Mouse (Mus musculus): ENCODE measurements at regions not wholly inside any gene's neighbourhood (a gene's known extent, or its start where the extent isn't known, plus 50 kb on each side); places are given as distances from the start of the nearest gene placed in this dataset.

DNA sequence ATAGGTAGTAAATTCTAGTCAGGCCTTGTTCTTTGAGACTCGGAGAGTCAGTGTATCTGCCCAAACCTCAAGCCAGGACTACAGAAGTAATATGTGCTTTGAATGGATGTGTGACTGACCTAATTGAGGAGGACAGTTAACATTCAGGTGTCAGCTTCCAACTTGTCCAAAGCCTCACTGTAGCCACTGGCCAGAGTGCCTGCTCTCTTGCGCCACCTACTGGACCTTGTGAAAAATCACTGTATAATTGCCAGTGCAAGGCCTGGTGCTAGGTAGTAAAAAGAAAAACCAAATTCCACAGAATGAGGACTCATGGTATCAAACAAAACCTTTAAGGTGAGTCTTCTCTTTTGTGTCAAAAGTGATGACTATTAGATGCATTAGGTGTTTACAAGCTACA, 933.6 kb upstream of the Lrrc6 start:
- DNase-seq, result peak; percentile 84

GRCm38 (mm10) chr15:67423922-67424321, 923.2 kb upstream of the Lrrc6 start:
- peak; percentile 39 for DNase-seq

DNA sequence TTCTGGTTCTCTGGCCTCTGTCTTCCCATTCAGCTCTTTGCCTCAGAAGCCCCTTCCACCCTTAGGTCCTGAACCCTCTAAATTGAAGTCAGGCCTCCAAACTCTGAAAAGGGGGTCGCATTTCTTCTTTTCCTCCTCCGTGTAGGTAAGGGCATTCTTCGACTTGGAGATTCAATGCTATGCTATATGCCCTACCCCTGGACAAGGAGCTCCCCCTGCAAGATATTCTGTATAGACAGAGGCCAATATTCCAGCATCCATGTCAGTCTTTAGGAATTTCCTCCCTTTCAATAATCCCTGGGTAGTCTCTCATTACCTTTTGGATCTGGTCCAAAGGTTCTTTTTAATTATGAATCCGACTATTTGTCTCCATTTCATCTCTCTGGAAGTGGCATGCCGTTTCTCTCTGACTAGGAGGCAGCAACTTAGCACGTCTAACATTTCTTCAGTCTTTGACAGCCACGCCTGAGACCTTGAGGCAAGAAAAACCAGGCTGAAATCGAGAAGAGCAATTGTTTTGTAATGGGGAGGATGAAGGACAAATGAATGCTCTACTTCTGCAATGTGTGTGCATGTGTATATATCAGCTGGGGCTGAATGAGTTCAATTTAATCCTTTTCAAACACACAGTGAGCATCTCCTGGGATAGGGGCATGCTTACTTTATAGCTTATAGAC, 921.7 kb upstream of the Lrrc6 start:
- peak; percentile 14 for DNase-seq

DNA sequence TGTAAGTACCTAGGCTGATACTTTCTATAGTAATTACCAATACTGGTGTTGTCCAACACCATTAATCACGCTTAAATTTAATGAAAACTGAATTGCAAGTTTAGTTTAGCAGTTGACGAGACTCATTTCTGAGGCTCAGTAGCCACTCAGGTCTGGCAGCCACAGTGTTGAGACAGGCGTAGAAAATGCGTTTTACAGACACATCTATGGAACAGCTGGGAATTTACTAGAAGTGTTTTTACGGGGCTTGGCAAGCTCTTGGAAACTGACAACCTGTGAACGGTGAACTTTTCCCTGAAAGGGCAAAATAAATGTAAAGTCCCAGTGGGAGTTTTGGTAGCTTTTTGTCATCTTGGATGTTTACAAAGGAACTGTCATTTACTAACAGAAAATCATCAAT, 920.1 kb upstream of the Lrrc6 start:
- DNase-seq, result no peak

- DNase-seq, result no peak
These were observed 919.0 kb upstream of the Lrrc6 start for GRCm38 (mm10) chr15:67419733-67420132.

DNA sequence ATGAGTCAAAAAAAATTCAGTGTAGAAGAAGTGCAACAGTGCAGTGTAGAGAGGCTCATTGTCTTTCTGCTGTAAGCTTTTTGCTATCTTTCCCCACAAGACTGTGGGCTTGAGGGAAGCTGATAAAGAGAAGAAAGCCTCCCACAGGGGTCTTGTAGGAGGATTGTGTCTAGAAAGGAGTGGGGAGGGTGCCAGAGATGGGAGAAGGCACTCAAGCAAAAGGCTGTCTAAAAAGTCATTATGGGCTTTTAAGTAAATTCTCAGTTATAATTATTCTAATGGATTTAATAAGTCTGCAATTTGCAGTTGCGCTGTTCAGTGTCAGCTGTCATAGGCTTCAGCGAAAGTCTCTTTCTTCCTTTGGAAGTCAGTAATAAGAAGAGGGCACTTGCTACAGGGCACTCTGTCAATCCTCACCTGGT, 917.0 kb upstream of the Lrrc6 start:
- DNase-seq, result no peak

DNA sequence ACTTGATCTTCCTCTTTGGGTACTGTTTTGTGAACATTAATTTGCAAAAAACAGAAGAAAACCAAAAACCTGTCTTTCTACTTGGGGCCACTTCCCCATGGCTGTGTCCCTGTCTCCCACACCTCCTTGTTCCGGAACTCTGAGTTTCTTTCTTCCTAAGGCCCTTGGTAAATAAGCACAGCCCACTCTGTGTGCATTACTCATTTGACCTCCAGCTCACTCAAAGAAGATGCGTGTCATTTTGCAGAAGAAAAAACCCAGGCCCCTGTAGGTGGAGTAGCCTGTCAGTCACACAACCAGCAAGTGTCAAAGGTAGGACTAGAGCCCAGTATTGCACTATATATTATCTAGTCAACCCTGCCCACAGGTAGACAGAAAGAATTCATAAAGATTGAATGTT, 915.1 kb upstream of the Lrrc6 start:
- DNase-seq, result no peak

GRCm38 (mm10) chr15:67414371-67414930, 913.7 kb upstream of the Lrrc6 start:
- no peak for DNase-seq

GRCm38 (mm10) chr15:67413581-67413980, 912.9 kb upstream of the Lrrc6 start:
- no peak for DNase-seq

DNA sequence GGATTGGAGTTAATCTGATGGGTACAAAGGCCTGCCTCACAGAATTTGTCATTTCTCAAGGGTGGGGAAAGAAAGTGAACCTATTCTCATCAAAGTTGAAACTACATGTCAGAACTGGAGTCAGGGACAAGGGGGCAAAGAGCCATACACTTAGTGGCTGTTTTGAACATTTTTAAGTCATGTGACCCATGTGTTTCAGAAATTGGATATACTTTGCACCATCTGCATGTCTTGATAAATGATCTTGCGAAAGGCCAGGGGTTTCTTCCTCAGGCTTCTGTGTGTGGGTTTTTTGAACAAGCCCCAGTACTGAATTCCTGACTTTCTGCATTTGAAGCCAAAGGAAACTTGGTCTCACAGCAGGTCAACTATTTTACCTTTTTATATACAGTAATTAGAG, 911.7 kb upstream of the Lrrc6 start:
- DNase-seq, result no peak

DNA sequence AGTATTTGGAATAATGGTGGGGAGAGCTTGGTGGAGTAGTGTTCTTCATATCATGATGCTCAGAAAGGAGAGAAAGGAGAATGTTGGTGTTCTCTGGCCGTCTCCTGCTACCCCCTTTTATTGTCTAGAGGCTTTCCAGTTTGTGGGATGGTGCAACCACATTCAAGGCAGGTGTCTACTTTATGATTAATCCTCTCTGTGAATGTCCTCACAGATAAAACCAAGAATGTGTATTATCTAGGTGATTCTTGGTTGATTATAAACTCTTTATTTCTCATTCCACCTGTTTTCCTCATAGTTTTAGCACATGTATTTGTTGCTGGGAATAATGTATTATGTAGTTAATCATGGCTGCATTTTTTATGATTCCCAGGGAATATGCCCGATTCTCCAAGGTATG, 910.9 kb upstream of the Lrrc6 start:
- no peak for DNase-seq

DNA sequence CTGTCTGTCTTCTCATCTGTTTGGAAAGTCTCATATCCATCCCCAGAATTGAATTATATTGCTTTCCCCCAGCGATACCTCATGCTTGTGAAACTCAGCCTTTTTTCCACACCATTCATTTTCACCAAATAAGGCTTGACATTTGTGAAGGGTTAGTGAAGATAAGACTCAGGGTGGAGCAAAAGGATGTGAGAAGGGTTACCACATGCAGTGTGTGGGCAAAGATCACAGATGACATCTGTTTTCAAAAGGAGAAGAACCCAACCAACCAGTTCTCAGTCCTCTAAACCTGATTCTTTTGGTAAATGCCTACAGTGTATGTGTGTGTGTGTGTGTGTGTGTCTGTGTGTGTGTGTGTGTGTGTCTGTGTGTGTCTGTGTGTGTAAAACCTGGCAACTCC, 909.3 kb upstream of the Lrrc6 start:
- DNase-seq, result no peak

DNA sequence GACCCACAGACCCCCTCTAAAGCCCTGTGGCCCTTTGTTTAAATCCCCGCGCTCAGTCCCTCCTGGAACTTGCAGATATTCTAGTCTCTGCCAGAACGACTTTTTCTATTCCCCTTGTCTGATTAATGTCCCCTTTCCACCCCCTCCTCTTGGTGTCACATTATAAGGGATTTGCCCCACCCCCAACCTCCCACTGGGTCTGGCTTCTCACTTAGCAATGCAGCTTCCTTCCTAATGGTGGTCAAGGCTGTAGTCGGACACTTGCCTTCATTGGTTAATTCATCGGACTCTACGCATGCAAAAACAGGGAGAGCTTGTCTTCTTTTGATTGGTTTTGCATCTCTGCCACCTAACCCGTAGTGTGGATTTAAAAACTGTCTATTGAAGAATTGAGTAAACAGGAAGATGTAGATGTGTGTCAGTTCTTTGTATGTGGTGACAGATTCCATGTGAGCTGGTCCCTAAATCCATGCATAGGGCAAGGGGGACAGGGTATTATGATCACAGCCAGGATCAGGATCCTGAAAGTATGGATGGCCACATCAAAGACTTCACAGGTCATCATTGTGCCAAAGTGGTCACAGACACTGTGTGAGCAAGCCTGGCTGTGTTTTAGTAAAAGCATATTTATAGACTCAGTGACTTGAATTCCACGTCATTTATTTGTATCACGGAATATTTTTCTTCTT, 908.3 kb upstream of the Lrrc6 start:
- DNase-seq, result no peak

GRCm38 (mm10) chr15:67407244-67407643, 906.5 kb upstream of the Lrrc6 start:
- no peak for DNase-seq

GRCm38 (mm10) chr15:67405523-67405922, 904.8 kb upstream of the Lrrc6 start:
- DNase-seq, result no peak

DNA sequence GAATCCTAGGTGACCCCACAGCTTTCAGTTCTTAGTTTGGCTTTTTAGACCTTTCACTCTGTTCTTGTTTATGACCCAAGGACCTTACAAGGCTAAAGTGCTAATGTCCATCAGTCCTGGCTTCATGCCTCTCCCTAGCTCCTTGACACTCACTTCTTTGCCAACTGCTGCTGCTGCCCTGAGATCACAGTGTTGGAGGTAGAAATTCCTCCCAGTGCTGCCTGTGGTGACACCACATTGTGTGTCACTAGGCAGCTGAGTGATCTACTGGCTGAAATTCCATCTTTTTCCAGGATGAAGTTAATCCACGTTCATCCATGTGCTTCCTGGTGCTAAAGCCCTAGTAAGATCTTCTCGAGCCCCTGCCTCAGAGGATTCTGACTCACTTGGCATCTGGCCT, 904.3 kb upstream of the Lrrc6 start:
- no peak for DNase-seq

GRCm38 (mm10) chr15:67402310-67402709, 901.6 kb upstream of the Lrrc6 start:
- no peak for DNase-seq

GRCm38 (mm10) chr15:67397269-67397668, 896.6 kb upstream of the Lrrc6 start:
- no peak for DNase-seq

DNA sequence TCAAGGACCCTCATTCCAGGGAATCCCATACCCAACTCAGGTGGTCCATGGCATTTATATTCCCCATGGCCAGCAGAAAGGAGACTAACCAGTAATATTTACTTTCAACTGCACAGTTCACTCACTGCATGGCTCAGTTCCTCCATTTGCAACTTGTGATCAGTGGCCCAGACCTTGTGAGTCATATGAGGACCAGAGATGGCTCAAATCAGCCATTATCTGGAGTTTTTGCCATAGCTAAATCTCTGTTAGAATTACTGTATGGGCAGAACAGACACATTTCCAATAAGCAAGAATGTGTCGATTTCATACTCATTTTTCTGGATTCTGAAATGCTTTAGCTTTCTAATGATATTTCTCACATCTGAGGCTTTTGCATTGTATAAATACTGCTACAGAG, 894.4 kb upstream of the Lrrc6 start:
- no peak for DNase-seq

DNA sequence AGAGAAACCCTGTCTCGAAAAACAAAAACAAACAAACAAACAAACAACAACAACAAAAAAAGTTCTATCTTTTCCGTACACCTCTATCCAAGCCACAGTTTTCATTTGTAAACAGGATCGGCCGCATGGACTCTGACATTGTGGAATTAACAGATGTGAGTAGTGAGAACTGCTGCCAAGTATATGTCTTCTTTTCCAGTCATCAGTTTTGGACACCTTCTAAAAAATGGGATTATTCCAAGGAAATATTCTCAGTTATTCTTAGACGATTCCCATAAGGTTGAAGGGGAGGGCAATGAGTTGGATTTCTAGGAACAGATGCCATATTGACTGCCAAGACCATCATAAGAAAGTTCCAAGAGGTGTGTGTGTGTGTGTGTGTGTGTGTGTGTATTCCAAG, 891.2 kb upstream of the Lrrc6 start:
- DNase-seq, result no peak

DNA sequence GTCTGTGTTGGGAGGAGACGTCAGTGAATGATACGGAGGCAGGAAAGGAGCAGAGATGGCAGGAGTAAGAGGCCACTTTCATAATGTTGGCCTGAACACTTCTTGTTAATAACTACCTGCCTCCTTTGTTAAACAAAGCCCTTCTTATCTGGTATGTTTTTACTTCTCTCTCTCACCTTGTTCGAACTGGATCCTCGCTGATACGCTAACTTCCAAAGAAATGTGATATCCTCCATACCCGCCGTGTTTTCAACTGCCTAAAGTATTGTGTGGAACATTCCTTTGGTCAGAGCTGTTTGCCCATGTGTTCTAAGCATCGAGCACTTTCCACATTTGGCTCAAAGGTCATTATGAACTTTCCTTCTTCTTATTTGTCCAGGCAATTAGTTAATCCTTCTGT, 887.8 kb upstream of the Lrrc6 start:
- DNase-seq, result no peak

- no peak for DNase-seq
These were observed 886.2 kb upstream of the Lrrc6 start for GRCm38 (mm10) chr15:67386896-67387295.

DNA sequence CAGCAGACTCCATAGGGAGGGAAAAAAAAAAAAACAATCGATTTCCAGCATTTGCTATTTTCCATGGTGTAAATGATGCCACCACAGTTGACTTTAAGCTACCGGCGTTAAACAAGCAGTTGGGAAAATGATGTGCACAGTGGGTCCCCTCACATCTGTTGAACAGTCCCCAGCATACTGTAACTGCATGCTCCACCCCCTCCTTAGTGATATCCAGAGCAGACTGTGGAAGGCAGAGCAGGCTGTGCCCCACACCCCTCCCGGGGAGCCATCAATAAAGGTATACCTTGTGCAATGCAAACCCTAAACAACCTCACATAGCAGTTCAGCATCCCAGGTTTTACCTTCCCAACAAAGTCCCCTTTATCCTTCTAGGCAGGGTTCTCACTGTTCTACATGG, 872.9 kb upstream of the Lrrc6 start:
- no peak for DNase-seq

DNA sequence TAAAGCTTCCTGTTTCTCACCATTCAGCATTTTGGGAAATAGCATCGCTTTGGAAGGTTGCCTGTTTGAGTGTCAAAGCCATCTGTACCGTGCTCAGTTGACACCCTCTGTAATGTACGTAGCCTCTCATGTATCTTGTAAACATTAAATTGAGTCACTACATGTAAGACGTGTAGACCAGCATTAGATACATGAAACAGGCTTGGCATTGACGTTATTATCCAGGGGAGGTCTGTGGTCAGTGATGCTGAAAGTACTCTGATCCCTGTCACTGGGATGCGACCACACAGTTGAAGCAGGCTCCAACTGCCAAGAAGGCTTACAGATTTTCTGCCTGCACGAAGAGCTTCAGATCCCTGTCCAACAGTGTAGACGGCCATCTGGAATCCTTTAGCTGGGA, 872.3 kb upstream of the Lrrc6 start:
- DNase-seq, result no peak

Measured in retina, postnatal 1 day (tissue).